Mouse (Mus musculus) heart, embryonic 14.5 days (tissue): ENCODE results near the gene Olfr465-ps1. TPM values are rescaled to one million over a fixed set of nuclear protein-coding genes. Genes with fewer than 3 reads are reported as not detected.
A peak's percentile ranks its signal among the peaks of the same experiment; 100 is the strongest.

ENCODE experiments used
- ATAC-seq: fragments of 200-750 bp; cut with Nextera tagmentation; 2 replicates; pipeline ENCODE4 v1.8.0; 2017; ENCODE audit warnings: low read depth, moderate TSS enrichment; ENCODE audit not compliant: insufficient number of reproducible peaks, insufficient read depth, low FRiP score
- H3K27ac ChIP-seq, 2 experiments: fragments of 200-500 bp in 1 of 2; fragments of 300-500 bp in 1 of 2; sonication (generic) in 1 of 2; replicated peaks in 1 of 2; 2 replicates each; pipeline ENCODE4 v1.5.1; 2012 to 2014; ENCODE audit warnings: low read depth in 2 of 2, low read length in 2 of 2, control low read depth in 1 of 2, mild to moderate bottlenecking in 1 of 2, mixed read lengths in 1 of 2; ENCODE audit not compliant: control insufficient read depth in 1 of 2, insufficient read depth in 1 of 2
- H3K27me3 ChIP-seq: fragments of 300-500 bp; sonication (generic); 2 replicates; pipeline ENCODE4 v1.6.1; 2014; ENCODE audit warnings: mild to moderate bottlenecking, low read length, control low read depth; ENCODE audit not compliant: control insufficient read depth, insufficient read depth
- H3K36me3 ChIP-seq: fragments of 300-500 bp; sonication (generic); 2 replicates; pipeline ENCODE4 v1.6.1; 2014; ENCODE audit warnings: mild to moderate bottlenecking, control low read depth, low read length, mixed read lengths; ENCODE audit not compliant: control insufficient read depth, insufficient read depth
- H3K4me1 ChIP-seq, 2 experiments: fragments of 200-500 bp in 1 of 2; fragments of 300-500 bp in 1 of 2; sonication (generic) in 1 of 2; 2 replicates each; pipeline ENCODE4 v1.6.1; 2012 to 2014; ENCODE audit warnings: low read length in 2 of 2, control low read depth in 1 of 2, mixed read lengths in 1 of 2; ENCODE audit not compliant: control insufficient read depth in 2 of 2, insufficient read depth in 2 of 2
- H3K4me2 ChIP-seq: fragments of 300-500 bp; sonication (generic); 2 replicates; pipeline ENCODE4 v1.6.1; 2014; ENCODE audit warnings: mild to moderate bottlenecking, low read length
- H3K4me3 ChIP-seq, 2 experiments: fragments of 200-500 bp in 1 of 2; fragments of 300-500 bp in 1 of 2; sonication (generic) in 1 of 2; 2 replicates each; pipeline ENCODE4 v1.5.1; 2012 to 2014; ENCODE audit warnings: low read length in 2 of 2, mild to moderate bottlenecking in 2 of 2, control low read depth in 1 of 2, low read depth in 1 of 2, moderate library complexity in 1 of 2; ENCODE audit not compliant: control insufficient read depth in 1 of 2, insufficient read depth in 1 of 2
- H3K9ac ChIP-seq: fragments of 300-500 bp; sonication (generic); 2 replicates; pipeline ENCODE4 v1.6.1; 2014; ENCODE audit warnings: mild to moderate bottlenecking, low read length
- H3K9me3 ChIP-seq: fragments of 300-500 bp; sonication (generic); 2 replicates; pipeline ENCODE4 v1.6.1; 2016; ENCODE audit warnings: low read length, control low read depth; ENCODE audit not compliant: control insufficient read depth
- WGBS: fragments of 180-500 bp; shearing (Covaris S2); extraction: QIAGEN DNeasy Blood & Tissue Kit; methylation state at CpG from one replicate; pipeline ENCODE4 v1.1.7; 2014; 5-methylcytosine and 5-hydroxymethylcytosine counted together
- polyA plus RNA-seq: library from polyadenylated mRNA; unstranded; fragments of >200 nt; fragmentation: Nextera tagmentation; extraction: Ambion mirVana; gene quantifications from 2 replicates; pipeline ENCODE4 v1.2.1, GENCODE M21; 2014

The Olfr465-ps1 gene
- polyA plus RNA-seq, 1 experiment from 2014 or later = not detected

DNA sequence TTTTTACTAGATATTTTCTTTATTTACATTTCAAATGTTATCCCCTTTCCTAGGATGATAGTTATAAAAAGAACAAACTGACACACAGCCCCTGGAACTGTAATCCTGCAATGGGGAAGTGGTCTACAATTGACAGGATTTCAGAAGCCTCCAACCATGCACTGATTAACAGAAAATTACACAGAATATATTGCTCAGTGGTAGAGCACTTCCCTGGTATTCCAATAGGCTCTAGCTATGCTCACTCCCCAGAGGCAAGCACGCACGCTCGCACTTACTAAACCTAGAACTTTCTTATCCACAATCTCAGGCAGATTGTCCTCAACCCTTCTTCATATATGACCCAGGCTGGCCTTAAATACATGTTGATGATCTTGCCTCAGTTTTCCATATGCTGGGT is 24.6 kb upstream of the Olfr465-ps1 start:
- peaks cover 0 to 19% of the 10 kb centered on the region in 2 experiments; a peak in 2 of 4 replicates for H3K4me1 ChIP-seq
- ATAC-seq = peak; percentile 39; the same call in 1 of the 2 replicates
- H3K4me2 ChIP-seq = peak overlapping the region; percentile 89
- 64% methylated on average over 3 of the region's 3 CpGs for WGBS
- H3K9ac ChIP-seq = peak overlapping the region; percentile 95
- no peaks in the 10 kb centered on the region for H3K27me3 ChIP-seq
- no peaks in the 10 kb centered on the region for H3K9me3 ChIP-seq
- H3K4me3 ChIP-seq = peak overlapping the region; percentile 91 to 92
- no peaks in the 10 kb centered on the region for H3K36me3 ChIP-seq
- H3K27ac ChIP-seq = peak overlapping the region; percentile 75 to 89; a peak in 3 of 4 replicates

DNA sequence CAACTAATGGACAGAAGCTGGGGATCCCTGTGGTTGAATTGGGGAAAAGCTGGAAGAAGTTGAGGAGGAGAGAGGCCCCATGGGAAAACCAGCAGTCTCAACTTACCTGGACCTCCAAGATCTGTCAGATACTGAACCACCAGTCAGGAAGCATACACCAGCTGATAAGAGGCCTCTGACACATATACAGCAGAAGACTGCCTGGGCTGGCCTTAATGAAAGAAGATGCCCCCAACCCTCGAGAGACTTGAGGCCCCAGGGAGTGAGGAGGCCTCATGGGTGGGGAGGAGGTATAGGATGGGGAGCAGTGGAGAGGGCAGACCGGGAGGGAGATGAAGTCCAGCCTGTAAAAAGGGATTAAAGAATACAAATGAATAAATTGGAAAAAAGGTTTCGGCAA is 16.9 kb upstream of the Olfr465-ps1 start:
- Histone ChIP-seq H3K4me2 (no peak overlapping the region), H3K4me3 (no peak overlapping the region), H3K9ac (no peak overlapping the region), H3K4me1 (no peaks in the 10 kb centered on the region), H3K9me3 (no peaks in the 10 kb centered on the region), H3K27me3 (no peaks in the 10 kb centered on the region), H3K36me3 (no peaks in the 10 kb centered on the region), H3K27ac (no peak overlapping the region)
- ATAC-seq = no peak
- WGBS = 54% methylated on average over 3 of the region's 3 CpGs

- Histone ChIP-seq H3K4me2 (no peak overlapping the region), H3K9me3 (no peaks in the 10 kb centered on the region)
- 82% methylated on average over 1 of the region's 1 CpGs for WGBS
Observed at GRCm38 (mm10) chr13:65122111-65122510, 15.8 kb upstream of the Olfr465-ps1 start.

DNA sequence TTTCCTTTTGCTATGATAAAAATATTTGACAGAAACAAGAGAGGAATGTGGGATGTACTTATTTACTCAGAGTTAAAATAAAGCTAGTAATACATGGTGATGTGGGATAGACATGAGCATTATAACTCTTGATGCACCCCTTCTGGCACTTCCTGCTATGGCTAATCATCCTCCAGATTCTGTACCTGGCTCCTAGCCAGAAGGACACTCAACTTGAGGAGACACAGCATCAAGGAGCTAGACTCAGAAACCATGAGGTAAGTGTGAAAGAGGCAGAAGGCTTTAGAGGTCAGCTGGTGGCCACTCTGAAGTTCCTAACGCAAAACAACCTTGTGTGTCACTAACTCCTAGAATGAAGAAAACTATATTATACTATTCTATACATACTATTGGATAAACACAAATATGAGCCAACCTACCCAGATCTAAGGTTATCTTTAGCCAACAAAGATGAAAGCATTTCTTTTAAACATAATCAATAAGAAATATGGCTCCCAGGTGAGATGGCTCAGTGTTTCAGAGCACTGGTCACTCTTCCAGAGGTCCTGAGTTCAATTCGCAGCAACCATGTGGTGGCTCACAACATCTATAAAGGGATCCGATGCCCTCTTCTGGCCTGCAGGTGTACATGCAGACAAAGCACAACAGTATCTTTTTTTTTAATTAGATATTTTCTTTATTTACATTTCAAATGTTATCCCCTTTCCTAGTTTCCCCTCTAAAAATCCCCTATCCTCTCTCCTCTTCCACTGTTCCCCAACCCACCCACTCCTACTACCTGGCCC is 10.6 kb upstream of the Olfr465-ps1 start:
- H3K4me2 ChIP-seq = no peak overlapping the region
- H3K9ac ChIP-seq = no peak overlapping the region
- ATAC-seq = no peak
- no peak overlapping the region for H3K4me3 ChIP-seq
- H3K9me3 ChIP-seq = no peaks in the 10 kb centered on the region
- H3K27me3 ChIP-seq = no peaks in the 10 kb centered on the region
- no peaks in the 10 kb centered on the region for H3K36me3 ChIP-seq
- no peaks in the 10 kb centered on the region for H3K4me1 ChIP-seq
- H3K27ac ChIP-seq = no peak overlapping the region
- WGBS = 50% methylated on average over 3 of the region's 3 CpGs

More at GRCm38 (mm10) chr13:65122111-65122510, 15.8 kb upstream of the Olfr465-ps1 start:
- Histone ChIP-seq H3K4me1 (no peaks in the 10 kb centered on the region), H3K27ac (no peak overlapping the region), H3K9ac (no peak overlapping the region), H3K4me3 (no peak overlapping the region), H3K36me3 (no peaks in the 10 kb centered on the region), H3K27me3 (no peaks in the 10 kb centered on the region)
- no peak for ATAC-seq

- no peak for ATAC-seq
- no peak within 1 kb of the TSS for H3K27ac ChIP-seq
- no peaks in the 10 kb centered on the region for H3K36me3 ChIP-seq
- H3K4me3 ChIP-seq = no peak within 1 kb of the TSS
- 58% methylated on average over 1 of the region's 1 CpGs for WGBS
- H3K27me3 ChIP-seq = no peaks in the 10 kb centered on the region
- no peak within 1 kb of the TSS for H3K4me2 ChIP-seq
- no peaks in the 10 kb centered on the region for H3K9me3 ChIP-seq
- no peaks in the 10 kb centered on the region for H3K4me1 ChIP-seq
- no peak within 1 kb of the TSS for H3K9ac ChIP-seq
Observed at GRCm38 (mm10) chr13:65149940-65150339, 12.1 kb downstream of the Olfr465-ps1 start, which contains the start of gene Olfr466. Gene Olfr466 (plus strand): TSS chr13:65150240.

DNA sequence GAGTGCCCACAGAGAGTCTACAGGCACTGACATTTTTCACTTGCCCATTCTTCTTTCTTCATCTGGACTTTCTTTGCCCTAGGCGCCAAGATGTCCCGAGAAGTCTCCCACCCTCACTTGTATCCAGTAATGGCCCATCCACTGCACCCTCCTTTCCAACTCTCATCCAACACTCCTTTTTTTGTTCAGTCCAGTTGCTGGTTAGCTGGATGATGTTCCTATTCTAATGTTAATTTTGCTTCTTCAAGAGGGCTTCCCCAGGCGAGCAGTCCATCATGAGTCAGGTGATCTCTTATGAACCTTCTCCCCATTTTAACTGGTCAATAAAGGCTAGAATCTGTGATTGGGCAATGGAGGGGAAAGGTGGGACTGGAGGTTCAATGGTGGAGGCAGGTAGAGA is 36.2 kb downstream of the Olfr465-ps1 start:
- Histone ChIP-seq H3K4me2 (no peak overlapping the region), H3K9me3 (peaks cover 3% of the 10 kb centered on the region; the same call in 1 of the 2 replicates), H3K4me1 (peaks cover 0 to 3% of the 10 kb centered on the region in 2 experiments; a peak in 1 of 4 replicates), H3K27me3 (no peaks in the 10 kb centered on the region), H3K27ac (no peak overlapping the region), H3K9ac (no peak overlapping the region), H3K36me3 (no peaks in the 10 kb centered on the region), H3K4me3 (no peak overlapping the region)
- no peak for ATAC-seq
- WGBS = 77% methylated on average over 3 of the region's 3 CpGs

- 17% methylated on average over 44 of the region's 46 CpGs for WGBS
- peaks cover 3% of the 10 kb centered on the region; the same call in 1 of the 2 replicates for H3K9me3 ChIP-seq
- H3K36me3 ChIP-seq = no peaks in the 10 kb centered on the region
- no peaks in the 10 kb centered on the region for H3K27me3 ChIP-seq
- H3K4me2 ChIP-seq = peak overlapping the region; percentile 65
- H3K9ac ChIP-seq = peak overlapping the region; percentile 50; the same call in 1 of the 2 replicates
- peak; percentile 35; the same call in 1 of the 2 replicates for ATAC-seq
- no peak overlapping the region for H3K27ac ChIP-seq
- peaks cover 0 to 3% of the 10 kb centered on the region in 2 experiments; a peak in 1 of 4 replicates for H3K4me1 ChIP-seq
- peak overlapping the region; percentile 16 to 37 for H3K4me3 ChIP-seq
Observed at GRCm38 (mm10) chr13:65175734-65176471, 38.0 kb downstream of the Olfr465-ps1 start.
